Mouse (Mus musculus) thymus, postnatal 0 days (tissue): ENCODE measurements at regions not wholly inside any gene's neighbourhood (a gene's known extent, or its start where the extent isn't known, plus 50 kb on each side); places are given as distances from the start of the nearest gene placed in this dataset.
"Not testable (repeated sequence)": the region's sequence is repeated elsewhere in the genome, so short reads cannot be mapped to it uniquely, and the experiment has no call there.

Experiments
- DNase-seq: peaks from one replicate; pipeline ENCODE4 v3.0.0-alpha.2; 2015; ENCODE audit warnings: low spot score

- DNase-seq = no peak
These were observed 126.3 kb upstream of the Lnx1 start for GRCm38 (mm10) chr5:74829003-74829402.

- DNase-seq = no peak
These were observed 125.2 kb upstream of the Lnx1 start for GRCm38 (mm10) chr5:74827944-74828343.

- DNase-seq = no peak
These were observed 123.0 kb upstream of the Lnx1 start for GRCm38 (mm10) chr5:74825517-74826254.

GRCm38 (mm10) chr5:74823719-74824118 lies 121.0 kb upstream of the Lnx1 start:
- no peak for DNase-seq

- no peak for DNase-seq
These were observed 119.3 kb upstream of the Lnx1 start for GRCm38 (mm10) chr5:74821969-74822368.

GRCm38 (mm10) chr5:74816523-74816922 lies 113.8 kb upstream of the Lnx1 start:
- DNase-seq = no peak

- DNase-seq = no peak
These were observed 110.7 kb upstream of the Lnx1 start for GRCm38 (mm10) chr5:74813396-74813795.

DNA sequence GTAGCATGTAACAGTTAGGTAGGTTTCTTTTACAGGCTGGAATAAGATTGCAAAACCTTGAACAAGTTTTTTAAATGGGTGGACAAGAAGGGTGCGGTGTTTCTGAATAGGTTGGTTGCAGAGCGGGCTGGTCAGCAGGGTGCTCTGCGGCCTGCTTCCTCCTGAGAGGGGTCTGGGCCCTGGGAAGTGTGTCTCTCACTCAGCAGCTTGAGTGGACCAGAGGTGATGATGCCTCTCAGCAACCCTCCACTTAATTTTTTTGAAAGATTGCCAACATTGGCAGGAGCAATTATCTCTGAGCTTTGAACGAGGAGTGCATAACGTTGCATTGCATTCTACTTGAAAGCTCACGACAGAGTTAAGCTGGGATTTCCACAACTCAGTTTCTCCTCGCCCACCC lies 108.3 kb upstream of the Lnx1 start:
- no peak for DNase-seq

DNA sequence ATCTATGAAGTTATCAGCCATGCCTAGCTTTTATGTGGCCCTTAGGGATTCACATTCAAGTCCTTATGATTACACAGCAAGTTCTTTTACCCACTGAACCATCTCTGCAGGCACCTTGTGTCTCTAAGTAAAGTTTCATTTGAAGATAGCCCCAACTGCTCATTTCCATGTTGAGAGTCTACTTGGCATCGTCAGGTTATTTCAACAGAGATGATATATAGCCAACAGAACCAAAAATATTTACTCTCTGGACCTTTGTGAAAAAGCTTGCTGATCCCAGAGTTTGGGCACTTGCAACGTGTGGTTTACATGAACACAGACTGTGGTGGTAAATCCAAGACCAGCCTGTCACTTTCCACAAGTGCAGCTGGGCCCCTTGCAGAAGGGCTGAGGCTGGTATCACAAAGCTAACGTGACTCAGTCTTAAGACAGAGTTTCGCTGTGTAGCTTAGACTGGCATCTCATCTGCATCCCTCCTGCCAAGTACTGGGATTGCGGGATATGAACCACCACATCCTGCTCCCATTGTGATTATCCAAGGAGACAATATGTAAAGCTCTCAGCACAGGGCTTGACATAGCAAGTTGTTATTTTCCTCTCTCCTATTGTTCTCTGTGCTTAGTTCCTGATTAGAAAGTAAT lies 105.0 kb upstream of the Lnx1 start:
- DNase-seq = no peak

- peak; percentile 69 for DNase-seq
These were observed 99.2 kb upstream of the Lnx1 start for GRCm38 (mm10) chr5:74801946-74802345.

DNA sequence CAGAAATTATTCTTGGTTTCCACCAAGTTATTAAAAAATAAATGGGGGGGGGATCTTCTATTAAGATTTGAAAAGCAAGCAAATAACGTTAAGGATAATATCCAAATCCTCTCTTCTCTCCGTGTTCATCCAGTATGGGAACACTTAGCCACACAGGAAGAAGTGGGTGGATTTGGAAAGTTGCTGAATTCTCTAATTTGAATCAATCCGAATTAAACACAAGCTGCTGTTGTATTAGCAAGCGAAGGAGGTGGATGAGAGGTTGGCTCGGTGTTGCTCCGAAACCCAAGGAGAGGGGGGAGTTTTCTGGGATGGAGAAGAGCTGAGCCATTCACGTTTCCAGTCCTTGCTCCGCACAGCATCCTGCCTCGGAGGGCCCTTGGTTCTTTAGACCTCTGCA lies 97.6 kb upstream of the Lnx1 start:
- no peak for DNase-seq

DNA sequence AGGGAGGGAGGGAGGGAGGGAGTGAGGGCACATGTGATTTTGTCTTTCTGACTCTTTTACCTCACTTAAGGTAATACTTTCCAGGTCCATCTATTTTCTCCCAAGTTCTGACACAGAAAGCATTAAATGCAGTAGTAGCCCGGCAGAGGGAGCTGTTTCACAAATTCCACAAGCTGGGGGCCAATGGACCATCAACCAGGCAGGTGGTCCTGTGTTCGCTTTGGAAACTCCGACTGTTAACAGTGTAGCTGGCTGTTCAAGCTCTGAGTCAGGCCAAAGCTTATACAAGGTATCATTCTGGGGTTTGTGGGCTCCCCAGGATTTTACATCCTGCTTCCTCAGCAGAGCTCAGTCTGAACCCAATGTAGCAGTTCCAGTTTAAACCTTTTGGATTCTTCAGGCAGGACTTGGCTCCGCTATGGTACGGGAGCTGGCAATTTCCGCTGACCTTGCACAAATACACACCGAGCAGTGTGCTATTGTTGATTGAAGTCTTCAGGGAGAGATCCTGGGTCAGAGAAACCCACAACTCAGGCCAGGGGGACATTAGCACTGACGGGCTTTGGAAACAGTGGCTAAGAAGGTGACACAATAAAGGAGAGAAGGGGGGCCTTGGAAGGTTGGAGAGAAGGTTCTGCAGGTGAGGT lies 93.8 kb upstream of the Lnx1 start:
- peak; percentile 52 for DNase-seq

DNA sequence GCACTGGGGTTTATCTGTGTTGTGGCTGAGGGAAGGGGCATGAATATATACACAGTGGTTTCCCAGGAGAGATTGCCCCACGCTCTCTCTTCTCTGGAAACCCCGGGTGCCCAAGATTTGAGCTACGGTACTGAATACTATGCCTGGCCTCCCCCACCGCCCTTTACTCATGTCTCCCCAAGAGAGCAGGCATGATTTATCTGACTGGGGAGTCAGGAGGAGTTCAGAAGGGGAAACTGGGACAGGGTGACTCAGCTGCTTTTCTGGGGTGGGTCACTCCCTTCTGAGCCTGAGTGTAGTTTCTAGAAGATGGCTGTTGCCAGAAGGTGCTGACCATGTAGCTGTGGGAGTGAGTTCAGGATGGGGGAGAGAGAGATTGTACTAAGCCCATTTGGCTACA lies 92.0 kb upstream of the Lnx1 start:
- DNase-seq = no peak

DNA sequence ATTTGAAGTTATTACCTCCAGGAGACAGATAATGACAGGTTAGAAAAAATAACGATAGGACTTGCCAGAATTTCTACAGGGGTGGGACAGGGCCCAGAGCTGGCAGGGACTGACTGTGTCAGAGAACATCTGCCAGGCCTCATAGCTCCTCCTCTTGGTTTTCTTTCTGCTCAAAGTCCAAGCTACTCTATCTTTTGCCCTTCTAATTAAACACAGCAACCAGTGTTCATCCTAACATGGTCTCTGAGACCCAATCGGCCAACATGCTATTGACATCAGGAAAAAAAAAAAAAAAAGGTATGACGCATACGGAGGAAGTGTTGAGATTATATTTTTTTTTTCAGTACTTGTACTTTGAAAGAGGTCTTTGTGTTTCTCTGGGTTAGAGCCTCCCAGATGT lies 90.7 kb upstream of the Lnx1 start:
- DNase-seq = no peak

- DNase-seq = no peak
These were observed 90.2 kb upstream of the Lnx1 start for GRCm38 (mm10) chr5:74792936-74793335.

GRCm38 (mm10) chr5:74792301-74792700 lies 89.6 kb upstream of the Lnx1 start:
- DNase-seq = peak; percentile 23

DNA sequence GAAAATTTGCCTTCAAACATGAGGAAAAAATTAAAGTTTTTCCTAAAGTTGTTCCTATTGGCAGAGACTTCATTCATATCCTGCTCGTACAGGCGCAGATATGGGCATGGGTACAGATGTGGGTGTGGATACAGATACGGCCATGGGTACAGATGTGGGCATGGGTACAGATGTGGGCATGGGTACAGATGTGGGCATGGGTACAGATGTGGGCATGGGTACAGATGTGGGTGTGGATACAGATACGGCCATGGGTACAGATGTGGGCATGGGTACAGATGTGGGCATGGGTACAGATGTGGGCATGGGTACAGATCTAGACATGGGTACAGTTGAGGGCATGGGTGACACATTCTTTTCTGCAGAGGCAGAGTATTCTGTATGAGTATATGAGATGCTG lies 87.8 kb upstream of the Lnx1 start:
- DNase-seq = not testable (repeated sequence)

- DNase-seq = no peak
These were observed 81.2 kb upstream of the Lnx1 start for GRCm38 (mm10) chr5:74783906-74784305.

- no peak for DNase-seq
These were observed 75.4 kb upstream of the Lnx1 start for GRCm38 (mm10) chr5:74778076-74778465.

DNA sequence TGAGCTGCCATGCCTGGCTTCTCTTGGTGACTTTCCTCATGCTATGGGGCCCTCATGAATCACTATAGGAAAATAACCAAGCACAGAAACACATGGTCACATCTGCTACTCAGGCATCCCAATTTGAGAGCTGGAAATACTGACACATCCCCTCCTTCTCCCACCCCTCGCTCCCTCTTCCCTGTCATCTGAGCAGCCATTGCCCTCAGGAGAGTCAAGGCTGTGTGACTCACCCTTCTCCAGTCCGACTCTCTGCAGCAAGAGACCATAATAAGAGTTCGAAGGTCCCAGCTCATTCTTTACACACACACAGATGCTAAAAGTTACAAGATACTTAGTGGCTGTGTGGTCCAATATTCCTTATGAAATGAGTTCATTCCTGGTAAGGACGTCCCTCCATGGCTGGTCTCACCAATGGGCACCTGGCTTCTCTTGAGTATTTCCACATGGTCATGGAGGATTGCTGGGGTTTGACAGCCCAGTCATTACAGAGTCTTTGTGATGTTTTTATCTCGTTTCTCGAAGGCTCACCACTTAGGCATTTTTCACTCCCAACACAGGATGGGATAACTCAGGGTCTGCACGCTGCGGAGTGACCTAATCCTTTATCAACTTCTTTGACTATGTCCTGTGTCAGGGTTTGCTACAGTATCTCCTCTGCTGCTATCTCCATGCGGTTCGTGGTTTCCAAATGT lies 74.8 kb upstream of the Lnx1 start:
- DNase-seq = no peak

GRCm38 (mm10) chr5:74776081-74776480 lies 73.4 kb upstream of the Lnx1 start:
- DNase-seq = no peak

DNA sequence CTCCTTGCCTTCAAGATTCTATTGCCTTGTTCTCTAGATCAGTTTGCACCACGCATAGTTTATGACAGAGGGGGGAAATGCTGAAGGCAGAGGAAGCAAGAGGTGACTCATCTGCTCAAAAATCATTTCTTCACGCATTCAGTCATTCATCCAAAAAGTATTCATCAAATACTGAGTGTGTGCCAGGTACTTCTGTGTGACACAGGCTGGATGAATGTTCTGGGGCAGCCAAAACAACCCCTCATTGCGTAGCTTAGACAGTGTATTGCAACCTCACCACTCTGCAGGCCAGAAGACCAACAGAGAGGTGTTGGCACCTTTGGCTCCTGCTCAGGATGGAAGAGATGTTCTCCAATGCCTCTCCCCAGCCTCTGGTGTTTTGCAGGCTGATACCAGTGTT lies 72.9 kb upstream of the Lnx1 start:
- no peak for DNase-seq
